Mouse (Mus musculus): Measurements from ENCODE around the gene Usp54. TPM values are rescaled to one million over a fixed set of nuclear protein-coding genes. Genes with fewer than 3 reads are reported as not detected.

The Usp54 gene
- polyA plus RNA-seq, 1 experiment from 2014 or later: 8.1 TPM

DNA sequence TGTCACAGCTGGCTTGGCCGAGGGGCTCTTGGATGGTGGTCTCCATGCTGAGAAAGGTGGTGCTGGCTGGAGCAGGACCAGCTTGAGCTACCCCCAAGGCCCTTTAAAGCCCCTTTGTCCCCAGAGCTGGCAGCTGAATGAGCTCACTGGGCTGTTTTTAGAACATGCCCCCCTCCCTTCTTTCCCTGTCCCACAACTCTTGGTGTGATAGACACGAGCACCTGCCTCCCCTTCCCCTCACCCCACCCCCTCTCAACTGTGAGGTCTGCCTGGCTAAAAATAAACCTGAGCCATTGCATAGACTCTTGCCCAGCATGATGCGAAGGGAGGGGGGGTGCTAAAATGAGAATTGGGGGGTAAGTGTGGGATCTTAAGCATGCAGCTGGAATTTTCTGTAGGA is 23.6 kb upstream of the Usp54 start:
- Histone ChIP-seq H3K4me1 (peaks cover 20% of the 10 kb centered on the region), H3K27me3 (peaks cover 39% of the 10 kb centered on the region)
- 42% methylated on average over 3 of the region's 3 CpGs for WGBS

GRCm38 (mm10) chr14:20663601-20664000 is 22.7 kb upstream of the Usp54 start:
- Histone ChIP-seq H3K9me3 (replicated peaks) (no peaks in the 10 kb centered on the region), H3K9ac (no peak overlapping the region), H3K4me1 (peaks cover 20% of the 10 kb centered on the region), H3K36me3 (ENCODE audit: poor library complexity, severe bottlenecking) (no peaks in the 10 kb centered on the region), H3K4me2 (no peak overlapping the region), H3K27me3 (peaks cover 35% of the 10 kb centered on the region), H3K4me3 (no peak overlapping the region), H3K27ac (no peak overlapping the region)
- WGBS: 54% methylated on average over 2 of the region's 2 CpGs
- ATAC-seq: no peak

More for the DNA sequence above, 23.6 kb upstream of the Usp54 start:
- Histone ChIP-seq H3K4me3 (no peak overlapping the region), H3K4me2 (no peak overlapping the region), H3K9me3 (replicated peaks) (no peaks in the 10 kb centered on the region), H3K36me3 (ENCODE audit: poor library complexity, severe bottlenecking) (no peaks in the 10 kb centered on the region), H3K9ac (no peak overlapping the region), H3K27ac (no peak overlapping the region)
- ATAC-seq: no peak

- ATAC-seq: no peak
- WGBS: 92% methylated on average over 3 of the region's 3 CpGs
- Histone ChIP-seq H3K27me3 (peaks cover 27% of the 10 kb centered on the region), H3K4me2 (no peak overlapping the region), H3K9ac (no peak overlapping the region), H3K4me3 (no peak overlapping the region), H3K4me1 (peaks cover 20% of the 10 kb centered on the region), H3K9me3 (replicated peaks) (no peaks in the 10 kb centered on the region), H3K36me3 (ENCODE audit: poor library complexity, severe bottlenecking) (no peaks in the 10 kb centered on the region), H3K27ac (no peak overlapping the region)
Measured at GRCm38 (mm10) chr14:20662740-20663139, 21.9 kb upstream of the Usp54 start.

GRCm38 (mm10) chr14:20661661-20662331 is 20.9 kb upstream of the Usp54 start:
- H3K4me2 ChIP-seq: peak overlapping the region; percentile 90
- peak overlapping the region; percentile 55 for H3K4me3 ChIP-seq
- H3K27ac ChIP-seq: peak overlapping the region; percentile 49
- no peaks in the 10 kb centered on the region for H3K36me3 ChIP-seq (ENCODE audit: poor library complexity, severe bottlenecking)
- H3K9me3 ChIP-seq (replicated peaks): no peaks in the 10 kb centered on the region
- peaks cover 20% of the 10 kb centered on the region for H3K4me1 ChIP-seq
- peak; percentile 19; the same call in 1 of the 2 replicates for ATAC-seq
- H3K9ac ChIP-seq: peak overlapping the region; percentile 76
- peaks cover 23% of the 10 kb centered on the region for H3K27me3 ChIP-seq
- 7% methylated on average over 18 of the region's 19 CpGs for WGBS

GRCm38 (mm10) chr14:20660827-20661660 is 20.2 kb upstream of the Usp54 start:
- peak; percentile 91 for ATAC-seq
- peak overlapping the region; percentile 49 for H3K27ac ChIP-seq

GRCm38 (mm10) chr14:20659687-20660086 is 18.8 kb upstream of the Usp54 start:
- Histone ChIP-seq H3K4me1 (peaks cover 20% of the 10 kb centered on the region), H3K27me3 (peaks cover 19% of the 10 kb centered on the region), H3K36me3 (ENCODE audit: poor library complexity, severe bottlenecking) (no peaks in the 10 kb centered on the region), H3K4me3 (no peak overlapping the region), H3K9ac (no peak overlapping the region), H3K27ac (no peak overlapping the region), H3K9me3 (replicated peaks) (no peaks in the 10 kb centered on the region), H3K4me2 (no peak overlapping the region)
- ATAC-seq: no peak
- 97% methylated on average over 7 of the region's 7 CpGs for WGBS

More at GRCm38 (mm10) chr14:20660827-20661660, 20.2 kb upstream of the Usp54 start:
- Histone ChIP-seq H3K27me3 (peaks cover 23% of the 10 kb centered on the region), H3K9me3 (replicated peaks) (no peaks in the 10 kb centered on the region), H3K36me3 (ENCODE audit: poor library complexity, severe bottlenecking) (no peaks in the 10 kb centered on the region), H3K9ac (peak overlapping the region; percentile 76), H3K4me1 (peaks cover 20% of the 10 kb centered on the region), H3K4me2 (peak overlapping the region; percentile 90), H3K4me3 (peak overlapping the region; percentile 55)
- 2% methylated on average over 52 of the region's 52 CpGs for WGBS

- H3K9ac ChIP-seq: no peak overlapping the region
- ATAC-seq: no peak
- no peaks in the 10 kb centered on the region for H3K36me3 ChIP-seq (ENCODE audit: poor library complexity, severe bottlenecking)
- H3K27ac ChIP-seq: no peak overlapping the region
- H3K4me3 ChIP-seq: no peak overlapping the region
- no peak overlapping the region for H3K4me2 ChIP-seq
- H3K4me1 ChIP-seq: peaks cover 14% of the 10 kb centered on the region
- WGBS: 87% methylated on average over 6 of the region's 6 CpGs
- H3K9me3 ChIP-seq (replicated peaks): no peaks in the 10 kb centered on the region
- peaks cover 19% of the 10 kb centered on the region for H3K27me3 ChIP-seq
Measured at GRCm38 (mm10) chr14:20658902-20659301, 18.0 kb upstream of the Usp54 start.

- ATAC-seq: no peak
- Histone ChIP-seq H3K4me3 (no peak overlapping the region), H3K36me3 (ENCODE audit: poor library complexity, severe bottlenecking) (no peaks in the 10 kb centered on the region)
Measured at GRCm38 (mm10) chr14:20658326-20658725, 17.5 kb upstream of the Usp54 start.

GRCm38 (mm10) chr14:20656361-20656760 is 15.5 kb upstream of the Usp54 start, which contains the start of gene Myoz1:
Myoz1 (minus strand) TSS chr14:20656540.
- no peaks in the 10 kb centered on the region for H3K9me3 ChIP-seq (replicated peaks)
- H3K27ac ChIP-seq: no peak within 1 kb of the TSS
- no peak within 1 kb of the TSS for H3K4me2 ChIP-seq
- peaks cover 4% of the 10 kb centered on the region for H3K4me1 ChIP-seq
- H3K36me3 ChIP-seq (ENCODE audit: poor library complexity, severe bottlenecking): no peaks in the 10 kb centered on the region
- ATAC-seq: no peak
- WGBS: 36% methylated on average over 11 of the region's 11 CpGs
- no peak within 1 kb of the TSS for H3K9ac ChIP-seq
- 0 out of 2 replicates have a peak, but pooled peaks cover 2% of the 10 kb centered on the region for H3K27me3 ChIP-seq
- no peak within 1 kb of the TSS for H3K4me3 ChIP-seq

More at GRCm38 (mm10) chr14:20658326-20658725, 17.5 kb upstream of the Usp54 start:
- Histone ChIP-seq H3K9ac (no peak overlapping the region), H3K4me1 (peaks cover 14% of the 10 kb centered on the region), H3K4me2 (no peak overlapping the region), H3K27ac (no peak overlapping the region), H3K27me3 (peaks cover 18% of the 10 kb centered on the region), H3K9me3 (replicated peaks) (no peaks in the 10 kb centered on the region)

DNA sequence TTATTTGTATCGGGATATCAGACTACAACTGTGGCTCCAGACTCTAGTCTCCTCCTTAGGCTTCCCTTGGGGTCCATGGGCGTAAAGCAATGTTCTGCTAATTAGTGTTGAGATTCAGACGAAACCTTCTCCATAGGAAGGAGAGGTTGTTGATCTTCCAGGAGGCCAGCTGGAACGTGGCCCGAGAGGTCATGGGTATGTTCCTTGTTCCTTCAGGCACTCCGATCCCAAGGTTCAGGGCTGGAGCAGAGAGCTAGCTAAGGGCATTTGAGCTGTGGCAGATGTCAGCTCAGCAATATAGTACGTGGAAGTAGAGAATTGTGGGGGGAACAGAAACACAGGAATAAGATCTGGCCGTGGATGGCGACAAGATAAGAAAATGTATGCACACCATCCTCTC is 14.9 kb upstream of the Usp54 start:
- H3K4me1 ChIP-seq: peaks cover 3% of the 10 kb centered on the region; the same call in 1 of the 2 replicates
- H3K4me3 ChIP-seq: no peak overlapping the region
- no peaks in the 10 kb centered on the region for H3K9me3 ChIP-seq (replicated peaks)
- 89% methylated on average over 9 of the region's 9 CpGs for WGBS
- H3K9ac ChIP-seq: no peak overlapping the region
- 0 out of 2 replicates have a peak, but pooled peaks cover 2% of the 10 kb centered on the region for H3K27me3 ChIP-seq
- no peak for ATAC-seq
- H3K36me3 ChIP-seq (ENCODE audit: poor library complexity, severe bottlenecking): no peaks in the 10 kb centered on the region
- H3K4me2 ChIP-seq: no peak overlapping the region
- no peak overlapping the region for H3K27ac ChIP-seq

- ATAC-seq: no peak
- no peak overlapping the region for H3K4me2 ChIP-seq
- 79% methylated on average over 9 of the region's 9 CpGs for WGBS
Measured at GRCm38 (mm10) chr14:20654690-20655421, 14.0 kb upstream of the Usp54 start.

More at GRCm38 (mm10) chr14:20654690-20655421, 14.0 kb upstream of the Usp54 start:
- no peaks in the 10 kb centered on the region for H3K4me1 ChIP-seq
- H3K27me3 ChIP-seq: 0 out of 2 replicates have a peak, but pooled peaks cover 2% of the 10 kb centered on the region
- H3K9ac ChIP-seq: no peak overlapping the region
- H3K9me3 ChIP-seq (replicated peaks): no peaks in the 10 kb centered on the region
- no peak overlapping the region for H3K4me3 ChIP-seq
- no peaks in the 10 kb centered on the region for H3K36me3 ChIP-seq (ENCODE audit: poor library complexity, severe bottlenecking)
- H3K27ac ChIP-seq: no peak overlapping the region
